Mouse (Mus musculus) small intestine, adult 2 months (tissue): Measurements from ENCODE around the gene Chmp2a.

Source experiments
- CTCF ChIP-seq: fragments of 200-500 bp; IDR thresholded peaks from 2 replicates; pipeline ENCODE4 v1.5.1; 2012; ENCODE audit warnings: low read depth, mild to moderate bottlenecking, control low read depth, inconsistent platforms, low read length, moderate library complexity, mixed read lengths; ENCODE audit not compliant: insufficient replicate concordance, insufficient read length; ENCODE audit errors: extremely low read depth
- POLR2A ChIP-seq: fragments of 200-500 bp; IDR thresholded peaks from 2 replicates; pipeline ENCODE4 v1.6.1; 2012; ENCODE audit warnings: low read depth, mild to moderate bottlenecking, control low read depth, inconsistent platforms, low read length, moderate library complexity

- TF ChIP-seq CTCF (peak; percentile 25; the same call in 1 of the 2 replicates), POLR2A (peak; percentile 65; the same call in 1 of the 2 replicates)
Measured at GRCm38 (mm10) chr7:13054287-13055010, 19.8 kb upstream of the Chmp2a start, which contains the start of gene Mzf1.
